Mouse (Mus musculus): ENCODE results near the gene Fbln1. TPM values are rescaled to one million over a fixed set of nuclear protein-coding genes. Genes with fewer than 3 reads are reported as not detected.
"Not testable (repeated sequence)": the region's sequence is repeated elsewhere in the genome, so short reads cannot be mapped to it uniquely, and the experiment has no call there.

The Fbln1 gene
- polyA plus RNA-seq, 1 experiment, result 11.9 TPM

- DNase-seq (ENCODE audit: extremely low spot score in 1 of 2, low spot score in 1 of 2), result not testable (repeated sequence)
These were observed 122.7 kb downstream of the Fbln1 start for GRCm38 (mm10) chr15:85328455-85328854.

DNA sequence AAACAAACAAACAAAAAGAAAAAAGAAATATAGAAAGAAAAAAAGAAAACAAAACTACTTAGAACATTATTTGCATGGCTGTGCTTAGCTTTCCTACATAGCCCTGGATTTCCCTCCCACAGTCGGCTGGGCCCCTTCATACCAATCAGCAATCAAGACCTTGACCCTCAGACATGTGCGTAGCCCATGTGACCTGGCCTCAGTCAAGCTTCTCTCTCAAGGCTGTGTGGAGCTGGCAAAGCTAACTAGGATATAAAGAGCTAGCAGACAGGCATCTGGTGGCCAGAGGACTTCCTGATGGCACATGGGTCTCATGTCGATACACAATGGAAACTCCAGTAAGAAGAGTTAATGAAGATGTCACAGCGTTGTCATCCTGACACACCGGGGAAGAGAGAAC is 123.3 kb downstream of the Fbln1 start:
- no peak for DNase-seq (ENCODE audit: extremely low spot score in 1 of 2, low spot score in 1 of 2)

DNA sequence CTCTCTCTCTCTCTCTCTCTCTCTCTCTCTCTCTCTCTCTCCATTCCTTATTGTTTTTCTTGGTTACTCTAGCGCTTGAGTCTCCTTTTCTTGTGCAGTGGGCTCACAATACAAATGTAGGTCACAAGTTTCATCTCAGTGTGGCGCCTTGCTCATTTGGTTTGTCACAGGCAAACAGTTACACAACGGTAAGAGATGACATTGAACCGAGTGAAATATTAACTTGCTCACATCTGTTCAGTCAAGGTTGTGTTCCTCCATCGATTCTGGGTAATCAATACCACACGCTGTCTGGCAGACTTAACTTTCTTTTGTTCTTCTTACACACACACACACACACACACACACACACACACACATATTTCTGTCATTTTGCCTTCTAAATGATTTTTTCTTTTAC is 124.3 kb downstream of the Fbln1 start:
- DNase-seq (ENCODE audit: extremely low spot score in 1 of 2, low spot score in 1 of 2), result no peak

GRCm38 (mm10) chr15:85333511-85333910 is 127.8 kb downstream of the Fbln1 start:
- DNase-seq (ENCODE audit: extremely low spot score in 1 of 2, low spot score in 1 of 2), result not testable (repeated sequence)

GRCm38 (mm10) chr15:85334234-85334633 is 128.5 kb downstream of the Fbln1 start:
- DNase-seq (ENCODE audit: extremely low spot score in 1 of 2, low spot score in 1 of 2), result no peak

DNA sequence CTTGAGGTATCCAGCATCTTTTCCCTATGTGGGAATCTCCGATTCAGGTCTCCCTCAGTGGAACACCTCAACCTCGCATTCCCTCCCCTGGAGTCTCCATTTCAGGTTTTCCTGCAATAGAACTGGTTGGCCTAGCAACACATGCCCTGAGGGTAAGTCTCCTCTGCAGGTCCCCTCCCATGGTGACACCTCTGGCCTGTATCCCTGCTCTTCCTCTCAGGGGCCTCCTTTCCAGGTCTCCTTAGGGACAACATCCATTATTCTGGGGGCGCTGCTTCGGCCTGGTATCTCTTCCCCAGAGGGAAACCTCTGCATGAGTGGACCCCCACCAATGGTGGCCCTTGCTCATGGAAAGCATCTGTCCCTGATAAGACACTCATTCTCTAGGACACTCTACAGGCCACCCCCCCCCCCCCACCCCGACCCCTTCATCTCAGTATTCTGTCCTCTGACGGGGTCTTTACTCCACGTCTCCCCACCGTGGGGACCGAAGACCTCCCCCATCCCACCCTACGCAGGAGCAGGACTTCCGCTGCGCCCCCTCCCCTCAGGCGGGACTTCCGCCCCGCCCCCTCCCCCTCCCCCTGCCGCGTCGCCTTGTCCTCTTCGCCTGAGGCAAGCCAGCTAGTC is 130.0 kb downstream of the Fbln1 start, which contains the start of gene Atxn10:
TSS of gene Atxn10 (plus strand) at position 575 of the 630 bp plus-strand sequence.
- no peak for DNase-seq (ENCODE audit: extremely low spot score in 1 of 2, low spot score in 1 of 2)

Other genes with a start within 250 kb of the Fbln1 start
- gene 5031439G07Rik, start 217.4 kb upstream of the Fbln1 start, polyA plus RNA-seq (2012; rRNA removed), result 59.7 and 61.2 TPM in 2 replicates
- gene Upk3a, start 188.8 kb upstream of the Fbln1 start, polyA plus RNA-seq (2012; rRNA removed), result 0.27 and 0.34 TPM in 2 replicates
- gene Fam118a, start 177.0 kb upstream of the Fbln1 start, polyA plus RNA-seq (2012; rRNA removed), result 18.9 and 20.9 TPM in 2 replicates
- 0.02 and 0.04 TPM in 2 replicates for gene Smc1b, start 74.0 kb upstream of the Fbln1 start, polyA plus RNA-seq (2012; rRNA removed)
- 0.29 and 0.58 TPM in 2 replicates for gene Ribc2, start 73.9 kb upstream of the Fbln1 start, polyA plus RNA-seq (2012; rRNA removed)
- gene Atxn10, start 130.3 kb downstream of the Fbln1 start, polyA plus RNA-seq (2012; rRNA removed), result 254 and 281 TPM in 2 replicates